Mouse (Mus musculus): ENCODE results near the gene Sh2d5. TPM values are rescaled to one million over a fixed set of nuclear protein-coding genes. Genes with fewer than 3 reads are reported as not detected.

The Sh2d5 gene
- total RNA-seq (2014; fragmentation: Nextera tagmentation) (29.1 and 42.7 TPM in 2 replicates), total RNA-seq (2017) (18.8 and 27.7 TPM in 2 replicates)

DNA sequence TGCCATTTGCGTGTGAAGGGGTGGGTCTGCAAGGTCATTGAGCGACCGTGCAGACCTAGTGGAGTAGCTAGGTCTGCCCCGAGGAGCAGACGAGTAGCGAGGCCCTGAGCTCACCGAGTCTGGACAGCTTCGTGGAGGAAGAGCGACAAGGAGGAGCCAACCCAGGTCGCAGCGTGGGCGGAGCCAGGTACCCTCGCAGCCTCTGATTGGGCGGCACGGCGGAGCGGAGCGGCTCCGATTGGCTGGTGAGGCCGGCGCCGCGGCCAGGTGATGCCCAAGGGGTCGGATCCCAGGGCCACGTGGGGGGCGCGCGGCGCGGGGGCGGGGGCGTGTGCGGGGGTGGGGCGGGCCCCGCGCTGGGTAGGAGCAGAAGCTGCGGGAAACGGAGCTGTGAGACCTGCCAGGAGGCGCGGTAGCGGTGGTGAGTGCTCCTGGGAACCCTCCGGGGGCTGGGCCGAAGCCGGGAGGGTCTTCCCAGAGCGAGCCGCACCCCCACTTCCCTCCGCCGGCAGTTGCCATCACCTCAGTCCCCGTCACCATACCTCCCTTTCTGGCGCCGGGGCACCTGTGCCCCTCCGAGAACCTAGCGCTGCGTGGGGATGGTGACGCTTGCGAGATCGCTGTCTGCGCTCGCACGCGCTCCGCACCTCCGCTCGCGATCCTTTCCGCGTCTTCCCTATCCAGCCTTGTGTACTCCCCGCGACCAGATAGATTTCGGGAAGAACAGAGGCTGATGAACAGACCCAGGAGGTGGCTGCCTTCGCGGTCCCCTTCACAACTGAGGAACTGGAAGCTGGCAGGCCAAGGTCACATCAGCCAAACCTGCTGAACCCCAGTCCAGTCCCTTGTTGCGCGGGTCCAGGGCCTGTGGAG lies at the start of gene Sh2d5, which contains the start of gene Kif17:
Sh2d5 (plus strand) TSS at position 316 of the 873 bp plus-strand sequence.
Kif17 (plus strand) TSS at position 348 of the 873 bp plus-strand sequence.
- peak; percentile 73 for ATAC-seq (replicated peaks; ENCODE audit: poor library complexity, severe bottlenecking)

DNA sequence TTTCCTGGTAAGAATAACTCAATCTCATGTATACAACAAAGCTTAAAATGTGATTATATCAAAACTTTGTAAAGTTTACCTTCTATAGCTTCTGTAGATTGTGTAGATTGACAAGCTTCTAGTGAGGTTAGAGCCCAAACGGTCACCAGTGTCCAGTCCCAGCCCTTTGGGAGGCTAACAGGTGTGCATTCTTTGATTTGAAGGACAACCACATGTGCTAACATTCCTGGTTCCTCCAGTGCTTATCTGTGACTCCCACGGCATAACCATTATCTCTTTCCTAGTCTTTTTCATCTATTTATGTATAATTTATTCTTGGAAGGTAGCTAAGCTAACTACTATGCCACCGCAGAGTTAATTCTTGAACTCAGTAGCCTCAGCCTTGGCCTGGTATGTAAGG lies 49.4 kb upstream of the Sh2d5 start:
- no peak for ATAC-seq (replicated peaks; ENCODE audit: poor library complexity, severe bottlenecking)

DNA sequence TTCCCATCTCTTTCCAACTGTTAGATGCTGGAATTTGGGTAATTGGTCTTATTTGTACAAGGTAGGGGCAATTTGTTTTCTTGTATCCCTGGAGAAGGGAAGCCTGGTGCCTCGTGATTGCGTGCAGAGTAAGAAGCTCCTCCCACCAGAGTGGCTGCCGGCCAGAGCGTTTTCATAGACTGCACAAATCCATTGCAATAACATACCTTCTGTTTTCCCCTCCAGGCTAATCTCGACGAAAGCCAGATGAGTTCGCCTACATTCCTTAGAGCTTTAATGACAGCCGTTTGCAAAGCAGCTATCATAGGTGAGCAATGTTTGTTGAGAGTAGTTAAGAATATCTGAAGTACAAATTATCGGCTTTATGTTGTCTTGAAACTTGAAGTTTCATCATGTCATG lies 48.5 kb upstream of the Sh2d5 start:
- ATAC-seq (replicated peaks; ENCODE audit: poor library complexity, severe bottlenecking): no peak

DNA sequence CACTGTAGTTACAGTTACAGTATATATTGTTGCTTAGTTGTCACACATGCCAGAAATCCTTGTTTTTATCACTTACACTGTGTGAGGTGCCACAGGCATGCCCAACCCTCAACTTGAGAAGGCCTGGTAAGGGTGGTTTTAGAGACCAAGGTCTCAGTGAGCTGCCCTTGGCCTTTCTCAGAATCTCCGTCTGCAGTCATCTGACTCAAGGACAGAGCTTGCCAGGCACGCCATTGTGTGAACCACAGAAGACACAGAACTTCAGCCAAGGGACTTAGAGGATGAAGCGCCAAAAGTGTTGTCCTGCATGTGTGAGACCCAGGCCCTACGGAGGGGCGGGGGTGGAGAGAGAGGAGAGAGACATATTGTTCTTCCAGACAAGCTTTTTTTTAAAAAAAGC lies 40.1 kb upstream of the Sh2d5 start:
- no peak for ATAC-seq (replicated peaks; ENCODE audit: poor library complexity, severe bottlenecking)

DNA sequence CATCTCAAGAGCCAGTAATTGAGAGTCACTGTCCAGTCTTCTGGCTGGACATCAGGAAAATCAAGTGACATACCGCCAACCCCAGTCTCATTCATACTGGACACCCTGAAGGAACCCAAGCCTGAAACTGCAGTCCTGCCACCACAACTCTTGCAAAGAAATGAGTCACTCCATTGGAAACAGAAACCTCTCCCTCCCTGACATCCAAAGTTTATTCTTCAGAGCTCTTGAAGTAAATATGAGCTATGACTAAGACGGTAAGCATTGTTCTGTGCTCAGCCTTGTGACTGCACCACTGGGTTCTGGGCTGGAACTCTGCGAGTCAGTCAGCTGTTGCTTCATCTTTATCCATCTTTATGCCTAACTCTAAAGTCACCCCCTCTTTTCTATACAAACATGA lies 36.3 kb upstream of the Sh2d5 start:
- no peak for ATAC-seq (replicated peaks; ENCODE audit: poor library complexity, severe bottlenecking)

DNA sequence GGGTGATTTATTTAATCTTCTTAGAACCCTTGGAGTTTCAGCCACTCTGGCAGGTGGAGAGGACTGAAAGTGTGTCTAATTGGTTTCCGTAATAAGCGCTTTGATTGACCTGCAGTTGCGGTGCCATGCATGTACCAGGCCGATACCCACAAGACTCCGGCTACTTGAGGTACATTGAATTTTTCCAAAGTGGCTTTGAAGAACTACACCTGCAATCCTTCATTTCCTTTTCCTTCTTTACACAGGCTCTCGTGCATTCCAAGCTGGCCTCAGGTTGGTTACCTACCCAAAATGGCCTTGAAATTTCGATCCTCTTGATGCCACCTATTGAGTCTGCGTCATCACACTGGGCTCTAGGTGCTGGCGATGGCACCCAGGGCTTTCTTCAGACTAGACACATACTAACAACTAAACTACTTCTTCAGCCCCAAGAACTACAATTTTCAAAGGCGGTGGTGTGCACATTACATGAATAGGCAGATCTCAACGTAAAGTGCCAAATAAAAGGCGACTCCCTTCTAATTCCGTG lies 34.5 kb upstream of the Sh2d5 start:
- ATAC-seq (replicated peaks; ENCODE audit: poor library complexity, severe bottlenecking): no peak

DNA sequence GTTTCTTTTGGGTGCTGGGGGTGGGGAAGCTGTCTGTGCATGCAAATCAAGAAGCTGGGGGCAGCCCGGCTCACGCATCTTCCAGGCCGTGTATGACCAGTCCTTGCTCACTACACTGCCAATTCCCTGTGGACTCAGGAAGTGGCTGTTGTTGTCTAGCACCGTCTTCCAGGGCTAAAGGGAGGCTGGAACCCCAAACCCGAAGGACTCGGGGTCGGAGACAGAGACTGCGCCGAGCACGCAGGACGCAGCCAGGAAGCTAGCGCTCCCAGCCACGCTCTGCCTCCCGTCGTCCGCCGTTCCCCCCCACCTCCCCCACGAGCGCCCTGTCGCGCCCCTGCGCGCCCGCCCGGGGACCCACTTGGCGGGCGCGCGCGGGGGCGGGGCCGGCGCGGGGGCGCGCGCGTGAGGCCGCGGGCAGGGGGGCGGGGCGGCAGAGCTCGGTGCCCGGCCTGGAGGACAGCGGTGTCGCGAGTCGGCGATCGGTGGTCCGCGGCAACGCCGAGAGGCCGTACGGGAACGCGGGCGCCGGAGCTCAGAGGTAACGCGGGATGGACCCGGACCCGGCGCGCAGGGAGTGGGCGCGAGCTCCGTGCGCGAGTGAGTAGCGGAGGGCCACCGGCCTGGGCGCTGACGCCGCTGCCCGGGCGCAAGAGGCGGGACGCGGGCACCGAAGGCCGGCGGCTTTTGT lies 33.9 kb upstream of the Sh2d5 start, which contains the start of gene Hp1bp3:
Hp1bp3 (plus strand) TSS at position 97 of the 691 bp plus-strand sequence.
- ATAC-seq (replicated peaks; ENCODE audit: poor library complexity, severe bottlenecking): peak; percentile 54

DNA sequence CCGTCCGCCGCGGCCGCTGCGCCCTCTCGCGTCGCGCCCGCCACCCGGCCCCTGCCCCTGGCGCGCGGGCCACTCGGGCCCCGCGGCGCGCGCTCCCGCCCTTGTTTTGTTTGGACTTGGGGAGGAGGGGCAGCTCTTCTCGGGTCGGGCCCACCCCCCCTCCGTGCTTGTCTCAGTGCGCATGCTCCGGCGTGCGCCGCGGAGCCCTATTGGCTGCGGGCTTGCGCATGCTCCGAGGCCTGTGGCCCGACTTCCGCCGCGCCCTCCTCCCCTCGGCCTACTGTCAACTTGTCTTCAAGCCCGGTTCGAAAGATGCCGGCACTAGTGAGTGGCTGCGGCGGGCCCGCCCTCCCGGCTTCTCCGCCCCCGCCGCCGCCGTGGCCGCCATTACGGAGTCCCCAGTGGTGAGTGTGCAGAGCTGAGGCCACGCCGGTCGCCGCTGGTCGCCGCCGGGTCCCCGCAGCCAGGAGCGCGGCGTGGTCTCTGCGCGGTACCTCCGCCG lies 33.3 kb upstream of the Sh2d5 start:
- ATAC-seq (replicated peaks; ENCODE audit: poor library complexity, severe bottlenecking): peak; percentile 77

DNA sequence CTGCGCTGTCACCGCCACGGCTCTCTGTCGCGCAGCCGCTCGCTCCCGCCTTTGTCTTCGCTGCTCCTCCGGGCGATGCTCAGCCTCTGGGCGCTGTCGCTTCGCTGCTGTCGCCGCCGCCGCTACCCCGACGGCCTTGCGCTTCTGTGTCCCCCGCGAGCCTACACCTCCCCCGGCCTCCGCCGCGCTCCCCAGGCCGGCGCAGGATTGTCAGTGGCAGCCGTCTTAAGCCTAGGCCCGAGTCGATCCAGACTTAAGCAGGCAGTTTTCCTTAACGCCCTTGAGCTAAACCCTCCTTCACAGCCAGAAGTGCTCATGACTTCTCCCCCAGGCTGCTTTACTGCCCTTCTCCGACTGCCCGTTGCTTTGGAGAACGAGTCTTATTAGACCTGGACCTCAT lies 32.8 kb upstream of the Sh2d5 start:
- ATAC-seq (replicated peaks; ENCODE audit: poor library complexity, severe bottlenecking): no peak

DNA sequence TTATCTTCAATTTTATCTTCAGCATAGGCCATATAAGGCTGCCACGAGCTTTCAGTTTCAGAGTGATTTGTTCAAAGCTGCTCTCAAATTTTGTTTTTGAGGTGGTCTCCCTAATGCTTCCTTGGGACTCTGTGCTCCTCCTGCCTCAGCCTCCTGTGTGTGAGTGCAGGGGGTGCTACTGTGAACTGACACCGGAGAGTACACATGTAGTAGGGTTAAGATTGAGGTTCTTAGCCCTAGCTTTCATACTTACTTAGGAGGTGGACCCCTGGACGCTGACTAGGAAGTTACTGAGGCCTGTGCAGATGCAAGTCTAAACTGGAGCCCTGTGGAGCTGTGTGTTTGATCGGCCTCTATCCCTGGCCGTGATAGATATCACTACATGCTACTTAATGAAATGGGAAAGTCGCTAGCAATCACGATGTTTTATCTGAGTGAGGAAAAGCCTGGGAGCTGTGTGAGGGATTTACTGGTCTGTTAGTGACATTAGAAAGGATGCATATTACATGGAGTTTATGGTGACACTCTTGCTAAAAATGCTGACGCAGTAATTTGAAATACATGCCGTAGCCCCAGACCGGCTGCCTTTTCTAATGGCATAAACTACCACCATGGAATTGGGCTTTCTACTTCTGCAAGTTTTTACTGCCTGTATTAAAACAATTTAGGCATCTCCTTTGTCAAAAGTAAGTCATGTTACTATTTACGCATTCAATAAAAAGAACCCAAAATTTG lies 32.1 kb upstream of the Sh2d5 start:
- ATAC-seq (replicated peaks; ENCODE audit: poor library complexity, severe bottlenecking): no peak

DNA sequence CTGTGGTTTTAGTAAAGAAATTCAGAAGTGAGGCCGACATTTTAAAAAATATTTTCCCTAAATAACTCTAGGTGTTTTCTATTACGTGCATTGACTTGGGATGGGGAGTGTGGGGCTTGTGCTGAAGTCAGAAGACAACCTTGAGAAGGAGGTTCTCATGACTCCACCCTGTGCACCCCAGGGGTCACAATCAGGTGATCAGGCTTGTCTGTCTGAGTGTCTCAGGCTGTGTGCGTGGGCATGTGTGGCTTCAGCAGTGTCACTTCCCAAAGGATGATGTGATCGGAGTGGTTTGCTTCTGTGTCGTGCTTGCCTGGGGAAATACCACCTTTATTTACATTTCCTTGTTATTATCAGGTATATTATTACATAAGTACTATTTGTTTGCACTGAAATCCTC lies 30.9 kb upstream of the Sh2d5 start:
- no peak for ATAC-seq (replicated peaks; ENCODE audit: poor library complexity, severe bottlenecking)

DNA sequence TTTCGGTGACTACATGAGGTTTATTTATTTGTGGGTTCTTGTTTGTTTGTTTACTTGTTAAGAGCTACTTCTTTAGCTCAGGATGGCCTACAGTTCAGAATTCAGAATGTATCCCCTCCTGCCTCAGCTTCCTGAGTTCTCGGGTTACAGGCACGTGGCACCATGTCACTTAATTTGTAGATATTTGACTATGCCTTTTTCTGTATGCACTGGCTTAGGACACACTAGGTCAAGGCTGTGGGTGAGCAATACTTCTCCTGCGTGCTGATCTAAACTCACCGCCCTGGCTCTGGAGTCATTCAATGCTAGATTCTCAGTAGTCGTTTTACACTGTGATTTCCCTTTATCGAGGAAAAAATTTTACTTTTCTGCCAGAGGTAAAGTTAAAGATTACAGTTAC lies 29.4 kb upstream of the Sh2d5 start:
- no peak for ATAC-seq (replicated peaks; ENCODE audit: poor library complexity, severe bottlenecking)

DNA sequence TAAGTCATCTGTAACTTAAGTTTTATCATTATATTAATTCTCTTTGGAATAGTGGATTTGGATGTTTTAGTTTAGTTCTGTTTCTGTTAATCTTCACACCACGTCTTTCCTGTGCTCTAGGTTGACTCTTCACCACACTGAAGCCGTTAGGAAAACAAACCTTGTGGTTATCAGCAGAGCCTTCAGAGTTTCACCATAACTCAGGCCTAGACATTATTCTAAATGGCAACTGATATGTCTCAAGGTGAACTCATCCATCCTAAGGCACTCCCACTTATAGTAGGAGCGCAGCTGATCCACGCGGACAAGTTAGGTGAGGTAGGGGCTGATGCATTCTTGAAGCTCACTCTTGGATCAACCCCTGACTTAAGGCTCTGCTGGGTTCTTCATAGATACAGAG lies 28.8 kb upstream of the Sh2d5 start:
- peak; percentile 10 for ATAC-seq (replicated peaks; ENCODE audit: poor library complexity, severe bottlenecking)

DNA sequence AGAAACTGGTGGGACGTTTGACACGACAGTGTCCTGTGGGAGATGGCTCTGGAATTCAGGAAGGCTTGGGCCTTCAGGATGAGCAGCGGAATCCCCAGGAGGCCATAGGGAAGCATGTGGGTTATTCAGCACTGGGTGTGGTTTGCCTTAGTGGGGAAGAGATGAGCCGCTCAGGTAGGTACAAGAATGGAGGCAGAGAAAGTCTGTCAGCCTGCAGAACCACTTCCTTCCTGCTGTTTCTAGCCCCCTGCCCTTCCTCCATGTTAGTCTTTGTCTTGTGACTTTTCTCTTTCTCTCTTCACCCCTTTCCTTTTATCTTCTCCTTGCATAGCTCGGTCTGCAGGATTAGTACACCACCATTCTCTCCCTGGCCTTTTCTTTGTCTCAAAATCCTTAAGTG lies 27.8 kb upstream of the Sh2d5 start:
- no peak for ATAC-seq (replicated peaks; ENCODE audit: poor library complexity, severe bottlenecking)

DNA sequence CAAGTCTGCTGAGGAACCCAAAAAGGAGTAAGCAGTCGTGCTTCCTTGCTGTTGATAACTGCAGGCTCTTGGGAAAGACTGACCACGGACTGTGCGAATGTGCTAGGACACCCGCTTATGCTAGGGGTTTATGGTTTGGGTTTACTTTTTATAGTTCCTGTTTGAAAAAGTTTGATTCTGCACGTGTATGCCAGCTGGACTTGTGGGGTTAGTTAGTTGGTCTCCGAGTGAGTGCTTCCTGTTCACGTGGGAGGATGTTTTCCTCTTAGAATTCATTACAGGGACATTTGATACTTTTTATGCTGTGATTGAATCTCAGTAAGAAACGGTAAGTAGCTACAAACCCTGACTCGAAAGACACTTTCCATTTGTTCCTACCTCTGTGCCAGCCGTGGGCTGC lies 26.6 kb upstream of the Sh2d5 start:
- peak; percentile 54 for ATAC-seq (replicated peaks; ENCODE audit: poor library complexity, severe bottlenecking)

DNA sequence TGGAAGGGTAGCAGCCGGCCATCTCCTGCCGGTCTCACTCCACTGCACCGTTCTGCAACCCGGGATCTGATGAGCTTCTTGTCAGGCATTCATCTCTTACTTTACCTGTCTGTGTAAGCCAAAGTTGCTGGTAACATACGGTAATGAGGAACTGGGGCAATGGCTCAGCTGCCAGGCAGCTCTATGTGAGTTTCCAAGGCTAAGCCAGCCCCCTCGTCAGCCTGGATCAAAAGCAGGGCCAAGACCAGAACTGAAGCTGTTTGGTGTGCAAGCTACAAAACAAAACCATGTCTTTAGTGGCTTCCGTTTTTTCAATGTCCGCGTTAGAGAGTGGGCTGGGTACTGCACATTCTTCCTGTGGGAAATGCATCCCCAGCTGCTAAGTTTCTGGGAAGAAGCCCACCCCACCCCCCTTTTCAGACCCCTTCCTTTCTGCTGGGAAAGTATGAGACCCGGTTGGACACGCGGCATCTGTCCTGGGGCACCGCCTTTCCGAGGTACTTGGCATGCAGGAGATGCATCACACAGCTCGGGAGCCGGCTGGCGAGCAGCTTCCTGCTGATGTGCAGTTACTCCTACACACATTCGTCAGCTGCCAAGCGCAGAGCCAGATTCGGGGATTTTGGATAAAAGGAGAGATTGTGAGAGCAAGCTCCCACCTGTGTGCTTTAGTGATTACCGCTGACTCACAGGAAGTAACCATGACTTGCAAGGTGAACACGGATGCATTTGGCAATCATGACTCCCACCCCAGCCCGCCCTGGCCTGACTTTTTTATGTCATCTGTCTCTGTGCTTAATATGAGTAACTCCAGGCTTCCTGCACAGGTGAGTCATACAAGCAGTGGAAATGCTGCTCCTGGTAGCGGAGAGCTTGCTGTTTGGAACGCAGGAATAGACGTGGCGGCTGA lies 3.2 kb upstream of the Sh2d5 start:
- ATAC-seq (replicated peaks; ENCODE audit: poor library complexity, severe bottlenecking): no peak

DNA sequence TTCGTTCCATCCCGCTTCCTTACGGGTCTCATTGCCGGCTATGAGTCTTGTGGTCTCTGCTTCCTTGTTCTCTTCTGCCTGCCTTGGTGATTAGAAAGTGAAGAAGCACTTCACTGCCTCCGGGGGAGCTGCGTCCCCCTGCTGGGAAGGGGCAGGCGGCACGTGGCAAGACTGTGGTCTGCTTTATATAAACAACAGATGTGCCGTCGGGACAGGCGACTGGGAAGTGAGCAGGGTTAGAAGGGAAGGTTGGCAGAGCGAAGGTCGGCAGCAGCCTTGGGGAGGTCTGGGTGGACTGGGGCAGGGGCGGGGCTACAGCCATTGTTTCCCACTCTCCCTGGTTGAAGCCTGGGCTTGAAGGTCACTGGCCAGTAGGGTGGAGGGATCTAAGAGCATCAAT lies 1.6 kb downstream of the Sh2d5 start:
- ATAC-seq (replicated peaks; ENCODE audit: poor library complexity, severe bottlenecking): peak; percentile 54

DNA sequence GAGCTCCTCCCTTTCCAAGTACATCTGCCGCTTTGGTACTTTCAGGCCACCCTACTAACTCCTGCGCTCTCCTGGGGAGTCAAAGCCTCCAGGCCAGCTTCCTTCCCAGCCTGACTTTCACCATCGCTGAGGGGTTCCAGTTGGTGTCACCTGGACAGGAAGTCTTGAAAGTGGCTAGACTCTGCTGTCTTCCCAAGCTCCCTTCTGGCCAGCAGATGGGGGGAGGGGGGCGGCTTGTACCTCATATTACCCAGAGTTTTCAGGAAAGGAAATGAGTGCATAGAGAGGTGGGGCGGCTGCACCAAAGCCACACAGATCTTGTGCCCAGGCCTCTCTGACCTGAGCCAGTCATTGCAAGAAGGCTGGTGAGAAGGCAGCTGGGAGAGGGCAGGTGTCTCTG lies 2.0 kb downstream of the Sh2d5 start:
- peak; percentile 7; the same call in 1 of the 2 replicates for ATAC-seq (replicated peaks; ENCODE audit: poor library complexity, severe bottlenecking)

DNA sequence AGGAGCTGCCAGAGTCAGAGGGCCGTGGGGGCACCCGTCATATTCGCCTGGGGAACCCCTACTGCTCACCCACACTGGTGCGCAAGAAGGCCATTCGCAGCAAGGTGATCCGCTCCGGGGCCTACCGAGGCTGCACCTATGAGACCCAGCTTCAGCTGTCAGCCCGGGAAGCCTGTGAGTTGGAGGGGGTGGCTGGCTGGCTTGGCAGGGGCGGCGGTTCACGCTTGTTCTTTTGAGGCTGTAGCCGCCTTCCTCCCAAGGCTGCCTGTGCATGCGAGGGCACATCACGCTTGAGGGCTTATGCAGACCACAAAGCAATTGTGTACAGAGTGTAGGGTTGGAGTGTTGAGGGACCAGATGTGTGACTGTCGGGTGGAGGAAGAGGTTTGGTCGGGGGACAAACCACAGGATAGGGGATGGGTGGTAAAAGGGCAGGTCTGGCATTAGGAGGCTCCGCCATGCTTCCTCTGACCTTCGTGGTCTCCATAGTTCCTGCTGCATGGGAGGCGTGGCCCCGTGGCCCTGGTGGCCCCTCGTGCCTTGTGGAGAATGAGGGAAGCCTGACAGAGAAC lies 7.0 kb downstream of the Sh2d5 start:
- peak; percentile 62 for ATAC-seq (replicated peaks; ENCODE audit: poor library complexity, severe bottlenecking)

Measured in granulocyte monocyte progenitor cell, adult 5-6 weeks (primary cell).